Mouse (Mus musculus): ENCODE data around the gene Adam12.

Adam12 gene

DNA sequence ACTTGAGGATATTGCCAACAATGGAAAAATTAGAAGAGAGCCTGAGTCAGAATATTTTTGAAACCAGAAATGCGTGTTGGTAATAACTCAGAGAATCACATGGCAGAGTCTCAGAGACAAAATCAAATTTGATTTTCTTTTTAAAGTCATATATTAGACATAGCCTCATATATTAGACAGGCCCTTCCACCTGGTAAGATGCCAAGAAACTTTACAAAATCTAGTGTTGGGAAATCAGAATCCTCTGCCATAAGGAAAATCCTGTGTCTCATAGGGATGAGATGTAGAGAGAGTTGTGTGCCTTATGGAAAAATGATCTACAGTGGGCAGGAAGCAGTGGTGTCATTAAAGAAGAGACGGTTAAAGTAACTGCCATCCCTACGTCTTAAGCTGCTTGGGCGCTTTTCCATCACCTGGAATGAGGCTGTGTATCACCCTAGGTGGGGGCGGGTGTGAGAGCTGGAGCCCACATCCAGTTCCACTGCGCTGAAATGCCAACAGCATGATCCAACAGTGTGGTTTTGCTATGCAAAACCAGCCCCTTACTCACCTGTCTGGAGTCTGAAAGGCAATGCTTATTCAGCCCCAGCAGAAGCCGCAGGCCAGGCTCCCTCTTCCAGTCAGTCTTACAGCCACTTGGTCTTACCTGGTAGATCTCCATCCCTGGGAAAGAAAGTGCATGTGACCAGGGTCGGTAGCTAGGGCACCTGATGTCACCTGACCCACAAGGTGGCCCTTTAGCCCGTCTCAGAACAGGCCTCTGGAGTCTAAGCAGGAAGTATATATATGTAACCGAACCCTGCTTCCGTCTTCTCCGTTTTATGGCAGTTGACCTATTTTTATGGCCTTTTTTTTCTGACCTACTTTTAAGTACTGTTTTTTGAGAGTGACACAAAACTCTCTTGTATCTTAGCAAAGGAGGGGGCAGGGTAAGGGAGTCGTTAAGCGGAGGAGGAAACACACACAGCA, at the start of gene Adam12:
Adam12 (minus strand) TSS at position 769 of the 969 bp plus-strand sequence.
- DNase-seq (ENCODE audit: low read depth, low spot score), result peak; percentile 10

DNA sequence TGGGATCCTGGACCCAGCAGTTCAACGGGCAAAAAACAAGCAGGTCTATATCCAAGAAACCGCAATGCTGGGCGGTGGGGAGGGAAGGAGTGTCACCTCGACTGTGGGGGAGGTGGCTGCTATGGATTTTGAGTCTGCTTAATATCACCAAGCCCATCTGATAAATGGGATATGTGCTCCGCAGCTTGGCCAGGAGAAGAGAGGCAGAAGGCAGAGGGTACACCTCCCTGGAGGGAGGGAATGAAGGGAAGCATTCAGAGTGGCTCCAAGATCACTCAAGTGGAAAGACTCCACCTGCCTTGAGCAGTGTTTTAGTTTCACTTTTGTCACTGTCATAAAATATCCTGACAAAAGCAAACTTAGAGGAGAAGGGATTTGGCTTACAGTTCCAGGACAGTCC, 41.0 kb upstream of the Adam12 start:
- DNase-seq (ENCODE audit: low read depth, low spot score), result no peak

DNA sequence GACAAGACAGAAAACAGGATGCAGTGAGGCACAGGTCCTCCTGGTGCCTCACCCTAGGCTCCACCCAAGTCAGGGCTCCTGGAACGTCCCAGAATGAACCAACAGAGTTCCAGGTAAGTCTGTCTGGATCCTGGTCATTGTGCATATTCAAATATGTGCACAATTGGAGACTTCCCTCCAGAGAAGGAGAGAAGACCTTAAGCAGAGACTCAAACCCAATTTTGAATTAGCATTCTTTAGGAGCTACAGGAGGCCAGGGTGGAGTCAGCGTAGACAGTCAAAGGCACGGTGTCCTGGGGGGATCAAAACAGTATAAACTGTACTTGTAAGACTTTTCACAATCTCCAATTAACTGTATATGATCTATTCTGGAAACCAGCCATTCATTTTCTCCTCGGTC, 40.5 kb upstream of the Adam12 start:
- DNase-seq (ENCODE audit: low read depth, low spot score), result no peak

DNA sequence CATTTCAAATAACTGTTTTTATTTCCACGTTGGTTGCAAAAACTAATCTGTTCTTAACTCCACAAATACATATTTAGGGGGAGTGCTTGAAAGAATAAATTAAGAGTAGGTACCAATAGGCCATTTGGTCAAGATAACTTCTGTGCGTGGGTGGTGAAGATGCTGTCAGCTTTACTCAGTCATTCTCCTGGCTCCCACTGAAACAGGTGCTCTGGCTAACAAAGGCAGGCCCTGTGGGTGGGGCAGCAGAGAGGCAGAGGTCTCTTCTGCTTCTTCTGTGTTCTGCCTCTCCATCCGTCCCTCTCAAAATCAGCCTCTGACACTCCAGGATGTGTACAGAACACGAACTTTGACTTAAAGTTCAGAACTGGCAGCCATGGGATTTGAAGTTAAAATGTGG, 33.8 kb upstream of the Adam12 start:
- no peak for DNase-seq (ENCODE audit: low read depth, low spot score)

DNA sequence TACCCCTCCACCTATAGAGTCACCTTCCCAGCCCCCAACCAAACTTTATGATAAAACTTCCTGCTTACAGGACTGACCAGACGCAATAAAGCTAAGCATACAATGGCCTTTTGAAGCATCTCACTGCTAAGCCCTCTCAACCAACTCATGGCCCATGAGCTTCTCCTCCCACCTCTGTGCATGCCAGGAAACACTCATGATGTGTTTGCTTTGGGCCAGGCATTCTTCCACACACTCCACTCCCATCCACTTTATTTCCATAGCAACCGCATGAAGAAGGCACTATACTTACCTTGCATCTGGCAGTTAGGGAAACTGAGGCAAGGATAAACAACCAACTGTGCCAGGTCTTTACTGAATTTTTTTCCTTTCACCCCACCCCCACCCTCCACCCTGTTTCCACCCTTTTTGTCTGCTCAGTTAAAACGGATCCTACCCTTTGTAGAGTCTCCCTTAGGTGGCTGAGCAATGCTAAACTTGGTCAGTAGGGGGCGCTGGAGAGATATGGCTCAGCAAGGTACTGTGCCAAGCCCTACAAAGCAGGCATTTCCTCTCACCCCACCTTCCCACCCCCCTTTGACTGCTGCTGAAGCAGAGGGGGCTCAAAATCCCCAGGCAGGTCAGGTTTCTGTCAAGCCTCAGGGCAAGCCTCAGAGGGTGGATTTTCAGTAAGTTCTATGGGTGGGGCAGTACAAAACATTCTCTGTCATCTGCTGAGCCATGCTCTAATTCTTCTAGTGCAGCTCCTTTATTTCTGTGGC, 31.4 kb upstream of the Adam12 start:
- DNase-seq (ENCODE audit: low read depth, low spot score), result peak; percentile 3

DNA sequence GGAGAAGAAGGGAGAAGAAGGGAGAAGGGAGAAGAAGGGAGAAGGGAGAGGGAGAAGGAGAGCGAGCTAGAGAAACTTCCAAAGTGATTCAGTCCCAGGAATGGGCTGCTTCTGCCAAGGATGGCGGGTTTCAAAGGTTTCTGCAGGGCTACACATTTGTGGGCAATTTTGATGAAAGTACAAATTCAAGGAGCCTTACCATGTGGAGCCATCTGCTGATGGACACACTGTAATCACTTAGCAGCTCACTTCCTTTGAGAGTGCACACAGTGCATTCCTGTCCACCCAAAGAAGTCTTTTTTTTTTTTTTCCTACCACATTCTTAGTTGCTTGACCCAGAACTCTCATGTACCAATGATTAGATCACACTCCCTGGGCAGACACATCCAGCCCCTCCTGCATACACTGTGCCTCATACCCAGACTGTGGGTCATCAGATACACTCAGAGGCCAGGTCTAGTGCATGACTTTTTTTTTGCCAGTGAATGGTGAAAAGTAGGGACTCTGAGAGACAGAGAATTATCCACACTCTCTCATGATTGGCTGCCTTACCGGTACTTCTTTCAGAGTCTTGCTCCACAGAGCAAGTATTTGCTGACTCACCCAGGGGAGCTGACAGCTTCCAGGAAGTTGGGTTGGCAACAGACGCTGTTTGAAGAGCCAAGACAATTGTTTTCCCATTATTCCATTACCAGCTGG, 29.2 kb upstream of the Adam12 start:
- DNase-seq (ENCODE audit: low read depth, low spot score), result no peak

DNA sequence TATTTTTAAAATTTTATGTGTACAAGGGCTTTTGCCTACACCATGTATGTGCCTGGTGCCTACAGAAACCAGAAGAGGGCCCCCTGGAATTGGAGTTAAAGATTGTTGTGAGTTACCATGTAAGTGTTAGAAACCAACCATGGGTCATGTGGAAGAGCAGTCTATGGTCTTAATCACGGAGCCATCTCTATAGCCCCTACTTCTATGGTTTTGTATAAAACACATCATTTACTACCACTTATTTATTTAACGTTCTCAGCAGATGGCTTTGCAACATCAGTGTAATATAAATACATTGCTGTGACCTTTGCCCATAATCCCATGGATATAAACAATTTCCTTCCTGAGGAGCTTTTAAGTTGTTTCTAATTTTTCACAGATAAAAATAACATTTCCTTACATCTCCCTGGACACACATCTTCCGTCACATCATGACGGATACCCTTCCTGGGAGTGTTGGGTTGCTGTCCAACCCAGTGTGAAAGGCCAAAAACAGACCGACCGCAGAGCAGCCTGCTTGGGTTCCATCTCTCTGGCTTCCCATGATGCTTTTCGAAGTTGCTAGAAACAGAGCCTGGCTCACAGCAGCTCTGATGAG, 18.4 kb upstream of the Adam12 start:
- DNase-seq (ENCODE audit: low read depth, low spot score), result no peak

DNA sequence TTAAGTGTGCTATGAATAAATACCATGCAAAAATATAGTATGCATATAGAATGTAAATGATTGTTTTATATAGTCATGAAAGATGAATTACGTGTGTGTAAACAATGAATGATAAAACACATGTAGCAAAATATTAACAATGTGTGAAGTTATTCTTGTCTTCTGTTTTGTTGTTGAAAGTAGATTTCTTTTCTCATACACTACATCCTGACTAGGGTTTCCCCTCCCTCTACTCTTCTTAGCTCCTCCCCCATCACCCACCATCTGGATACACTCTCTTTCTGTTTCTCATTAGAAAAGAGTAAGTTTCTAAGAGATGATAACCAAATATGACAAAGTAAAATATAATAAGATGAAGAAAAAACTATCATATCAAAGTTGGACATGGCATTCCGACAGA, 16.1 kb upstream of the Adam12 start:
- DNase-seq (ENCODE audit: low read depth, low spot score), result no peak

DNA sequence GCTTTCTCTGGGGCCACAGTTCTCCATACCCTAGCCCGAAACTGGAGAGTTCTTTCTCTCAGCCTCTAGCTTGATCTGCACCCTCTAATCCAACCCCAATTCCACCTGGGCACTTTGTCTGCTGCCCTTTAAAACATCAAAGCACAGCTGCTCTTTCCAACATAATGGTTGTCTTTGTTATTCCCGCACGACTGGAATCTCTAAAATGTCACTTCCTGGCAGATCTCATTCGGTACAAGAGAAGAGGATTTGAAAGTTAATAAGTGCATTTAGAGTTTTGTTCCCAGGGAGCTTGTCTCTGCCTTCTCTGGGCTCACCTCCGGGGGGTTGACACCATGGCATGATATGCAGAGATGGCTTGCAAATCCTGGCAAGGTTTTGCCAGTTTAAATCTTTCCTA, 14.7 kb upstream of the Adam12 start:
- DNase-seq (ENCODE audit: low read depth, low spot score), result no peak

DNA sequence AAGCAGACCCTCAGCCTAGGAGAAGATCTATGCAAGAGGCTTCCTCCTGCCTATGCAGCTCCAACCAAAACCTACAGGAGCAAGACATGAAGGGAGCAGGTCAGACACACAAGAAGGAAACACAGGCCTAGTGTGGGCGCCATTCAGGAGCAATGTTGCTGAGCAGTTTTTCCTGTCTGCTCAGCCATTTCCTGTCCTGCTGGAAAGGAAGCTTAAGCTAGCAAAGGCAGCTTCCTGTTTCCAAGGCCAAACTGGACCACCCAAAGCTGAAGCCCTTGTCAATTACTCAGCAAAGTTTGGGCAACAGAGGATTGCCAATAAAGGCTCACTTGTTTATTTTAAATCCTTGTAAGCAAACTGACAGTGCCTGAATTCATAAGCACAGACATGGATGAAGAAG, 10.8 kb upstream of the Adam12 start:
- DNase-seq (ENCODE audit: low read depth, low spot score), result no peak

DNA sequence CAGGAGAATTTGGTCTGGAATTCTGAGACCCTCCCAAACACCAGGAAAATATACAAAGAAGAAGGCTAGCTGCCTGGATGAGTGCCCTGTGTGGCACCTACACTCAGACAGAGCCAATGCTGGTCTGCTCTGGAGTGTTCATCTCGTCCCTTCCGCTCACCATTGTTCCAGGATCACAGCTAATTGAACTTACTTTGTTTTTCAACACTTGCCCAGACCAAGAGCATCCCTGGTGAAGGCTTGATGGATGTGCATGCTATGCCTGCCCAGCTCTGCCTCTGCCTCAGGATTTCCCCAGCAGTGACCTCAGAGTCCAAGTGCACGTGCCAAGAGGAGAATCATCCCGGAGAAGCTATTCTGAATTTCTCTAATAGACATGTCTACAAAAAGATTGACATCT, 9.3 kb upstream of the Adam12 start:
- DNase-seq (ENCODE audit: low read depth, low spot score), result no peak

DNA sequence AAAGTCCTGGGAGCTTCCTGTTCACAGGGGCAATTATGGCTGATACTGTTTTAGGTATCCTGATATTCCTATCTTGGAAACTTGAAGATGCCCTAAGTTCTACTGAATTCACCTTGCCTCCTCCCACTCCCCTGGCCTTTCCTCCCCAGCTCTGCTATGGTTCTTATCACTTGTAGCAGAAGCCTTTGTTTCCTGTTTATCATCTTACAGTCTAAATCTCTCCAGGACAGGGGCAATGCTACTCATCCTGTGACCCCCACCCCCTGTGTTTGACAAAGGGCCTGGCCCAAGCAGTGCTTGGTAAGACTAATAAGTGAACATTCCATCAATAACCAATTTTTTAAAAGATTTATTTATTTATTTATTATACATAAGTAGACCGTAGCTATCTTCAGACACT, 8.6 kb upstream of the Adam12 start:
- no peak for DNase-seq (ENCODE audit: low read depth, low spot score)

DNA sequence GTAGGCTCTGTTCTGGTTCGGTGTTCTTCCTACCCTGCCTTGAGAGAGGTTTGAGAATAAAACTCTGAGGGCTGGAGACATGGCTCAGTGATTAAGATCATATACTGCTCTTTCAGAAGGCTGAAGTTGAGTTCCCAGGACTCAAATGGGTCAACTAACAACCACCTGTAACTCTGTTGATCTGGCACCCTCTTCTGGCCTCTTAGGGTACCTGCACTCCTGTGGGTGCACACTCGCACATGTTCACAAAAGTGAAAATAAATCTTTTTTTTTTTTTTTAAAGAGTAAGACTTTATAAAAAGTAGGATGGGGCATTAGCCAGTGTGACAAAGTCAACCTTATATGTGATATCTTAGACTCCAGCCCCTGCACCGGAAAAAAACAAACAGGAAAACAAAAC, 6.9 kb upstream of the Adam12 start:
- DNase-seq (ENCODE audit: low read depth, low spot score), result no peak

DNA sequence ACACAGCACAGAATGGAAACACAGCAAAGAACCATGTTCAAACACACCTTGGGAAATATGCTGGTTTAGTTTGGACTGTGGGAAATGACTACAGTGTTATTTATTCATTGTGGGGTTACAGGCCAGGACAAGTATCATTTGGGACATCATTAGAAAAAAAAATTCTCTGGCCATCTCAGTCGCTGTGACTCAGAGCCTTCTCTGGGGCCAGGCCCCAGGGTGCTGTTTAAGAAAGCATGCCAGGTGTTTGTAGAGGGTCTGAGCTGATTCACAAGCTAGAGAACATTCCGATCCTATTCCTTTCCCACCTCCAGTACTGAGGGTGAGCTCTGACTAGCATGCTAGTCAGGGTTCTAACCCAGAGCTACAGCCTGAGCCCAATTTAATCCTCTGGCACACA, 5.4 kb upstream of the Adam12 start:
- no peak for DNase-seq (ENCODE audit: low read depth, low spot score)

DNA sequence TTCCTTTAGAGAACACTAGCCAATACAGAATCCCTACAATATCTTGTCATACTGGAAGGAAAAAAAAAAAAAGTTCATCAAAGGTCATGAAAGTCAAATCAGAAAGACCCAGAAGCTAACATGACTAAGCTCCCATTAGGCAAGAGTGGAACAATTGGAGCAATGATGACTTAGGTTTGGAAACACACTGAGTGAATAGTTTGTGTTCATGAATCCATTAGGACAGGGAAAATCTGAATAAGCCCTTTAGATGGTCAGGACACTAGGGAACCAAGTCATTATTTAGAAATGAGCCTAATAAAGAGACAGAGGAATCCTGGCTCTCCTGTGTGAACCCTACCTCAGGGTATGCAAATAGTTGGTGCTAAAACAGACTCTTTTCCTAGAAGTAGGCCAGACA, 4.8 kb upstream of the Adam12 start:
- DNase-seq (ENCODE audit: low read depth, low spot score), result no peak

DNA sequence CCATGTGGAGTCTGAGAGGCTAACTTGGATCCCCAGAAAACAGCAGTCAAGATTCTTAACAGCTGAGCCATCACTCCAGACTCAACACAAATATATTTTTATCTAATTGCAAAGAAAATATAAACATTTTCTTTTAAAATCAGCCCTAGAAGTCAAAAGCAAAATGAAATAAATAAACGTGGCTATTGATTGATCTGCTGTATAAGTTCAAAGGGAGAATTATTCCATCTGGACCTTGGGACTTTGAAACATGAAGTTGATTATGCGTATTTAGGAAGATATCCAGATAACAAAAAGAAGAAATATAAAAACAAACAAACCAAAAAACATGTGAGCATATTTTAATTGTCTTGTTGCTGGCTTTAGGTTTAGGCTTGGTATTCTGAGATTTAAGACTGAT, 3.6 kb upstream of the Adam12 start:
- no peak for DNase-seq (ENCODE audit: low read depth, low spot score)

DNA sequence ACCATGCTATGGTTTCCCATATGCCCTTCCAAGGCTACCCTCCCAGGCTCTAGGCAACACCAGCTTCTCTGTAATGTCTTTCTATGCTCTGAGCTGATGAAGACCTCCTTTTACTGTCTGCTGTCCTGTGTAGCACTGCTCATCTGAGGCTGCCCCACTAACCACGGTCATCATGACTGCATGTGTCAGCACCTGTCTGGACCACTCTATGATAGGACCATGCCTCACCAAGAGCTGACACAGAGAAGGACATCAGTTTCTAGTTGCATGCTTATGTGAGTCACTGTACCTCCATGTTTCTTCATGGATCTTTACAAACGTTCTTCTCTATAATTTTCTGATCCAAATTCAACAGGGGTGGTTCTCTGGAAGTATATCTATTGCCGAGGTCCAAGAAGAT, 1.2 kb downstream of the Adam12 start:
- no peak for DNase-seq (ENCODE audit: low read depth, low spot score)

DNA sequence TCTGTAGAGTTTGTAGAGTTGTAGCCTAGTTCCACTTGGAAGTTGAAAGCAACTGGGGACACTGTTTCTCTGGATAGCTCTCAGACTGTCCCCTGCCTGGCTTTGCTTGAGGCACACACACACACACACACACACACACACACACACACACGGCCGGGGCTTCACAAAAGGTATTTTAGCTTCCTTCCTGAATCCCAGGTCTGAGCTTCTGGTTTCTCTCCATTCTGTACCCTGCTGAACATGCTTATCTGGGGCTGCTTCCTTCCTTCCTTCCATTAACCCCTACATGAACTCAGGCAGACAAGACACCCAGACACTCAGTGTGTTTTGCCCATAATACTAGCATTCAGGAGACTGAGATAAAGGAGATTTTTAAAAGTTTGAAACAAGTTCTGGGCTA, 2.0 kb downstream of the Adam12 start:
- no peak for DNase-seq (ENCODE audit: low read depth, low spot score)

DNA sequence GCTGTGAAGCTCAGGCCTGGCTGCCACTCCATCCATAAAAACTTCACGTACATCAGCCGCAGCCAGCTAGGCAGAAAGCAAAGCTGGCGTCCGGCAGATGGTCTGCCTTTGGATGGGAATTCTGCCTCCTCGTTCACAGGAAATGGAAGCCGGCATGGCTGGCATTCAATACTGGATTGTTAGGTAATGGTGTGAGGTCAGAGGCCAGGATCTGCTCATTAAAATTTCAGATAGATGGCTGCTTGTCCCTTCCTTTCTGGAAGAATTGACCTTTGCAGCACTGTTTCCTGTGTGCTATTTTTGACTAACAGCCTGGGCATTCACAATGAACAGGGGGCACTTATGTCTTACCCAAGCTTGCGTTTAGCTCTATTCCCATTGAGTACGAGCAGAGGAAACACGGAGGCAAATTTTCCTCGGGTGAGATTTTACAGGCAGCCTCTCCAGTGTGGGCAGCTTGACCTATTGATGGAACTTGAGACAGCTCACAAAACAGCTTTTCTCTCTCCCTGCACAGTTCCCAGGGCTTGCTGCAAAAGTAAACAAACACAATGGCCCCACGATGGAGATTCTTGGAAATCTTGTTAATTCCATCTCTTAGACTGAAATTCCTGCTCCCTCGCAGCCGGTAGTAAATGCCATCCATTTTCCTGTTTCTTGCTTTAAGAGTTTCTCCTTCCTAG, 4.0 kb downstream of the Adam12 start:
- no peak for DNase-seq (ENCODE audit: low read depth, low spot score)

DNA sequence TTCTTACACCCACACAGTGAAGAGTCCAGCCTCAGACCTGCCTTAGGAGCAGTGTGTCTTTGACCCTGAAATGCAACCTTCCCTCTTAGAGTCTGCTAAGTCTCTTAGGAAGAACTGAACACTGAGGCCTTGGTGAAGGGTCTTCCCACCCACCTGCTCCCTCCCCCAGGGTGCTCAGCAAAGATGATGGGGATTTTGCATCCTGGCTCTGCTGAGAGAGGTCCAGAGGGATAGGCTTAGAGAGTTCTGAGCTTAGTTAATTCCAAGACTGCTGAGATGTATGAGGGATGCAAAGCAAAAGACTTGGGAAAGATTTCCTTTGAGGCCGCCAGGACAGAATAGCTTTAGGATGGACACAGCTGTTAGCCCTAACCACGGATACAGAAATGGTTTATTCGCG, 4.8 kb downstream of the Adam12 start:
- no peak for DNase-seq (ENCODE audit: low read depth, low spot score)

DNA sequence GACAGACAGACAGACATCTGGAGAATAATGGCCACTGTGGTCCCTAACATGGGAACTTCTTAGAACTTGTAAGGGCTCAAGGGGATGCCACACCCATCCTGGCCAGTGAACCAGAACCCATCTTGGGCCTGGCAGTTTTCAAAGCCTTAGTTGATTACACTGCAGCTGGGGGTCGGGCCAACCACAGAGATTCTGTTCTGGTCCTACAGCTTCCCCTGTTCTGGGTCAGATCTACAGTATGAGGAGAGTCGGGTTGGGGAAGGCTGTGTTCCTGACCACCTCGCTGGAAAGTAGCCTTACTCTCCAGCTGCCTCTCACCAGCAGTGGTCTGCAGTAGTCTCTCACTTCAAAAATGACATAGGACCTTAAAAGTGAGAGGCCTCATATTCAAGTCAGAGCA, 5.7 kb downstream of the Adam12 start:
- no peak for DNase-seq (ENCODE audit: low read depth, low spot score)
